Mouse (Mus musculus): ENCODE data around the gene Slc2a1. TPM values are rescaled to one million over a fixed set of nuclear protein-coding genes. Genes with fewer than 3 reads are reported as not detected.

Slc2a1 gene
- 47.9 and 69.2 TPM in 2 replicates for total RNA-seq (2023)

DNA sequence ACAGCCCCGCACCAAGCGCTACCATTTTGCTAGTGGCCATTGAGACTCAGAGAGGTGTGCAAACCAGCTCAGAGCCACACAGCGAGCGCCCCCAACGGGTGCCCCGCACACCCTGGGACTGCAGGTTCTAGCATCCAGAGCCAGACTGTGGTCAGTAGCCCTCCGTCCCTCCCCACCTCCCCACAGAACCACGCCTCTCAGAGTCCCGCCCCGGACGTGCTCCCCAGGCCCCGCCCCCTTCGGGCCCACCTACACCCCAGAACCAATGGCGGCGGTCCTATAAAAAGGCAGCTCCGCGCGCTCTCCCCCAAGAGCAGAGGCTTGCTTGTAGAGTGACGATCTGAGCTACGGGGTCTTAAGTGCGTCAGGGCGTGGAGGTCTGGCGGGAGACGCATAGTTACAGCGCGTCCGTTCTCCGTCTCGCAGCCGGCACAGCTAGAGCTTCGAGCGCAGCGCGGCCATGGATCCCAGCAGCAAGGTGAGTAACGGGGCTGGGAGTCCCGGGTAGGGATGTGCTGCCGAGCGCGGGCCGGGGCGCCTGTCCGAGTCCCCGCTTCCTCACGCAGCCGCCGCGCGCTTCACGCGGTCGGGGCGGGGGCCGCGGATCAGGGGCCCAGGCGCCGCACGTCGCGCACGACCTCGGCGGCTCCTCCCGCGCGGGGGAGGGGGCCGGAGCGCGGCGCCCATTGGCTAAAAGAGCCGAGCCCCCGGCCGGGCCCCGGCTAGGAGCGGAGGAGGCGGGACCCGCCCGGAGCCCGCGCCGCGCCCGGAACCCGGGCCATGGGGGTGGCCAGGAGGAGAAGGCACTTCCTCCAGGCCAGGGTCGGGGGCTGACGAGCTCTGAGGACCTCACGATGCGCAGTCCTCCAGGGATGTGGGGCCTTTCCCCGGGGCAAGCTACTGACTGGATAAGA, at the start of gene Slc2a1:
Gene Slc2a1 (plus strand): TSS at position 217 of the 914 bp plus-strand sequence.

GRCm38 (mm10) chr4:119173851-119174453, 65.4 kb downstream of the Slc2a1 start, which contains the start of gene Zfp691:
Gene Zfp691 (minus strand): TSS chr4:119174195.

Other genes starting within 250 kb of the Slc2a1 start
- not detected in 2 replicates for gene Olfr1331, start 244.1 kb upstream of the Slc2a1 start, total RNA-seq (2023)
- not detected in 2 replicates for gene Olfr1330, start 220.1 kb upstream of the Slc2a1 start, total RNA-seq (2023)
- not detected in 2 replicates for gene Olfr1329, start 191.2 kb upstream of the Slc2a1 start, total RNA-seq (2023)
- not detected in 2 replicates for gene Olfr1328, start 170.1 kb upstream of the Slc2a1 start, total RNA-seq (2023)
- gene Lao1, start 147.1 kb upstream of the Slc2a1 start, total RNA-seq (2023): not detected in 2 replicates
- gene Zfp691, start 65.5 kb downstream of the Slc2a1 start, total RNA-seq (2023): 3.4 and 5.6 TPM in 2 replicates
- gene Ermap, start 81.3 kb downstream of the Slc2a1 start, total RNA-seq (2023): 3.8 and 7.3 TPM in 2 replicates
- gene Svbp, start 86.6 kb downstream of the Slc2a1 start, total RNA-seq (2023): 5.2 and 7.2 TPM in 2 replicates
- gene Tmem269, start 109.5 kb downstream of the Slc2a1 start, total RNA-seq (2023): not detected in 2 replicates
- 2.3 and 4.0 TPM in 2 replicates for gene AU022252, start 124.0 kb downstream of the Slc2a1 start, total RNA-seq (2023)
- 1.5 and 4.1 TPM in 2 replicates for gene P3h1, start 124.2 kb downstream of the Slc2a1 start, total RNA-seq (2023)
- not detected in 2 replicates for gene Cldn19, start 146.7 kb downstream of the Slc2a1 start, total RNA-seq (2023)
- 294 and 313 TPM in 2 replicates for gene Ybx1, start 185.9 kb downstream of the Slc2a1 start, total RNA-seq (2023)
- gene Ppih, start 211.8 kb downstream of the Slc2a1 start, total RNA-seq (2023): 14.5 and 19.0 TPM in 2 replicates

All from neutrophil, adult 65 days (primary cell).